8 mouse cellular contexts compared by ENCODE assay signal in the genomic region with DNA sequence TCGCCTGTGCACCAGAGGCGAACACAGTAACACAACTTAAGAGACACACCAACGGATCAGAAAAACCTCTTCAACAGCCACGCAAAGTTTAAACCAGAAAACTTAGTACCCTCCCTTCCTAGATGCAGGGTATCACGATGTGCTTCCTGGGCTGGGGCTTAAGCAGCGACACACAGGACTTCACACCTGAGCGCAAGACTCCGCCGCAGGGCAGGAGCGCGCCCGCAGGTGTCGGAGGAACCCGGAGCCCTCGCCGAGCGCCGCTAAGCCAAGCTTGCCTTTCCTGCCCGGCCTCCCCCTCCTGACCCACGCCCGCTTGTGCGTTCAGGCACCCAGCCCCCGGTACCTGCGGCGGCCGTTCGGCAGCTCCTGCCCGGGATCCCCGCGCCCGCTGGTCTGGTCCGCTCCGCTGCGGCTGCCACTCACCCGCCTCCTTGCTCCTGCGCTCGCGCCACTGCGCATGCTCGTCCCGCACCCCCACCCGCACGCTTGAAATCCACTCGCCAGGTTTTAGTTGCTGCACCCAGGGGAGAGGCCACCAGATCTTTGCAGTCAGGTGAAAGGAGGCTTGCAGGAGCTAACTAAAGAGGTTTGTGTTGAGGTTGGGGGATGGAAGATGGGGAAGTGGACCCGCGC. TPM values are rescaled to one million over a fixed set of nuclear protein-coding genes. Genes with fewer than 3 reads are reported as not detected.
DNase-seq lines count a peak whose midpoint lies in the region; ATAC-seq and TF ChIP-seq lines count a peak whose summit lies in the region.

Gene Pls1 (minus strand): TSS at position 487 of the 636 bp plus-strand sequence.

- peaks cover 0 to 2% of the 10 kb centered on the region in 2 experiments; a peak in 2 of 4 replicates for H3K4me1 ChIP-seq in ES-E14 (ENCODE audit: control insufficient read depth in 2 of 2, insufficient read depth in 2 of 2, low read length in 2 of 2, poor library complexity in 1 of 2)
- H3K4me1 ChIP-seq in hindbrain, embryonic 13.5 days (replicated peaks) = peaks cover 6% of the 10 kb centered on the region; the same call in 1 of the 2 replicates
- no peaks in the 10 kb centered on the region; the same call in 1 of the 2 replicates for H3K4me1 ChIP-seq in lung, embryonic 16.5 days (replicated peaks; ENCODE audit: control insufficient read depth, insufficient read depth, low read length)

- ATAC-seq in hindbrain, embryonic 13.5 days (ENCODE audit: low FRiP score) = peak; percentile 91
- peak; percentile 93 for ATAC-seq in lung, embryonic 16.5 days (ENCODE audit: low read depth)

- DNase-seq in ES-E14 (ENCODE audit: low read depth, low spot score) = peak; percentile 82
- DNase-seq in cerebellum, adult 9-11 months = peak; percentile 95
- peak; percentile 89 to 90 for DNase-seq in frontal cortex, postnatal 25 days (ENCODE audit: low spot score in 2 of 2)
- DNase-seq in layer of hippocampus, postnatal 10 days (ENCODE audit: low spot score in 2 of 2) = peak; percentile 94 to 95
- DNase-seq in ovary, postnatal 14 days (ENCODE audit: low spot score) = peak; percentile 89
- DNase-seq in thymus, postnatal 0 days (ENCODE audit: low spot score) = peak; percentile 85

- H3K27ac ChIP-seq in ES-E14 (ENCODE audit: insufficient read depth, low read depth, low read length, poor library complexity, severe bottlenecking) = no peak within 1 kb of the TSS
- H3K27ac ChIP-seq in hindbrain, embryonic 13.5 days = no peak within 1 kb of the TSS
- H3K27ac ChIP-seq in lung, embryonic 16.5 days (ENCODE audit: low read length) = no peak within 1 kb of the TSS; the same call in 1 of the 2 replicates

- H3K9ac ChIP-seq in ES-E14 (ENCODE audit: insufficient read depth, low read depth, low read length, poor library complexity, severe bottlenecking) = peak within 1 kb of the TSS; percentile 88
- peak within 1 kb of the TSS; percentile 78 for H3K9ac ChIP-seq in hindbrain, embryonic 13.5 days
- H3K9ac ChIP-seq in lung, embryonic 16.5 days (ENCODE audit: low read length) = peak within 1 kb of the TSS; percentile 66

- H3K4me2 ChIP-seq in hindbrain, embryonic 13.5 days = peak within 1 kb of the TSS; percentile 87
- H3K4me2 ChIP-seq in lung, embryonic 16.5 days (ENCODE audit: low read depth, low read length) = peak within 1 kb of the TSS; percentile 84

- H3K9me3 ChIP-seq in ES-E14 (ENCODE audit: control insufficient read depth, insufficient read depth, low read depth, low read length) = no peaks in the 10 kb centered on the region
- no peaks in the 10 kb centered on the region for H3K9me3 ChIP-seq in hindbrain, embryonic 13.5 days
- no peaks in the 10 kb centered on the region for H3K9me3 ChIP-seq in lung, embryonic 16.5 days (ENCODE audit: control insufficient read depth, low read length)

- under 1% methylated on average over 46 of the region's 46 CpGs for WGBS in hindbrain, embryonic 13.5 days
- WGBS in lung, embryonic 16.5 days = 2% methylated on average over 42 of the region's 46 CpGs

- H3K36me3 ChIP-seq in ES-E14 (ENCODE audit: control insufficient read depth, insufficient read depth, low read length, poor library complexity, severe bottlenecking) = no peaks in the 10 kb centered on the region
- H3K36me3 ChIP-seq in hindbrain, embryonic 13.5 days = no peaks in the 10 kb centered on the region
- no peaks in the 10 kb centered on the region for H3K36me3 ChIP-seq in lung, embryonic 16.5 days (ENCODE audit: control insufficient read depth, insufficient read depth, low read length)

- peaks cover 28% of the 10 kb centered on the region for H3K27me3 ChIP-seq in hindbrain, embryonic 13.5 days
- peaks cover 6% of the 10 kb centered on the region; the same call in 1 of the 2 replicates for H3K27me3 ChIP-seq in lung, embryonic 16.5 days (ENCODE audit: control insufficient read depth, insufficient read depth, low read depth, low read length)

- H3K4me3 ChIP-seq in ES-E14 (ENCODE audit: insufficient read depth in 1 of 2, low read depth in 1 of 2, low read length in 2 of 2, poor library complexity in 1 of 2, severe bottlenecking in 1 of 2) = peak within 1 kb of the TSS; percentile 73 to 89
- H3K4me3 ChIP-seq in hindbrain, embryonic 13.5 days = peak within 1 kb of the TSS; percentile 69
- H3K4me3 ChIP-seq in lung, embryonic 16.5 days (ENCODE audit: low read length) = peak within 1 kb of the TSS; percentile 64

- in situ Hi-C loops in ES-E14 (cut with MboI; ENCODE audit: low sequenced_read_pairs in 2 of 2, unreplicated experiment in 2 of 2) = no loop called here

TF ChIP-seq in ES-E14, 5 proteins besides CTCF, POLR2A, EP300 and RAD21:
- TF ChIP-seq CHD2 (IDR thresholded peaks at IDR 0.05; ENCODE audit: low read depth, low read length) (no peak), HCFC1 (IDR thresholded peaks at IDR 0.05; ENCODE audit: borderline replicate concordance, insufficient read depth, low read length) (no peak; the same call in 1 of the 2 replicates), ZC3H11A (IDR thresholded peaks at IDR 0.05; ENCODE audit: borderline replicate concordance, low read depth, low read length) (no peak), ZNF384 (IDR thresholded peaks at IDR 0.05; ENCODE audit: low read depth, low read length) (no peak)

RNA-seq across cellular contexts. Expression of gene Pls1, which starts in this region (rescaled TPM):
- 3.0 and 3.2 TPM in 2 replicates for total RNA-seq in ES-E14 (2012; rRNA removed)
- polyA plus RNA-seq in hindbrain, embryonic 13.5 days (2015; fragmentation: Nextera tagmentation; extraction: Ambion mirVana) = 3.3 and 3.7 TPM in 2 replicates
- 1 to 10 TPM; 3.1 to 3.7 TPM for total RNA-seq in layer of hippocampus, postnatal 10 days (2021)
- polyA plus RNA-seq in lung, embryonic 16.5 days (2015; fragmentation: Nextera tagmentation; extraction: Ambion mirVana) = 10.2 and 10.4 TPM in 2 replicates
- 12.6 and 12.9 TPM in 2 replicates for polyA plus RNA-seq in thymus, postnatal 0 days (2015; fragmentation: Nextera tagmentation; extraction: Ambion mirVana)
